Mouse (Mus musculus) myocyte (in vitro differentiated cells): ENCODE results near the gene Nptxr.

ENCODE experiments used
- MAX ChIP-seq: IDR thresholded peaks from one replicate; pipeline ENCODE4 v1.6.1; 2011; ENCODE audit warnings: low read depth, mild to moderate bottlenecking, control low read depth
- POLR2A ChIP-seq: IDR thresholded peaks from one replicate; pipeline ENCODE4 v1.6.1; 2011; ENCODE audit warnings: low read depth, mild to moderate bottlenecking, control low read depth, moderate library complexity; ENCODE audit not compliant: insufficient read length
- TCF12 ChIP-seq: IDR thresholded peaks from one replicate; pipeline ENCODE4 v1.6.1; 2011; ENCODE audit warnings: mild to moderate bottlenecking, control low read depth; ENCODE audit not compliant: poor library complexity, insufficient read depth, severe bottlenecking
- USF1 ChIP-seq: IDR thresholded peaks from one replicate; pipeline ENCODE4 v1.6.1; 2011; ENCODE audit warnings: low read depth, mild to moderate bottlenecking, control low read depth, moderate library complexity

GRCm38 (mm10) chr15:79797096-79797495 lies 7.5 kb downstream of the Nptxr start:
- TF ChIP-seq USF1 (no peak), MAX (no peak), TCF12 (no peak), POLR2A (no peak)
